Mouse (Mus musculus): Measurements from ENCODE around the gene Kcnab1. TPM values are rescaled to one million over a fixed set of nuclear protein-coding genes. Genes with fewer than 3 reads are reported as not detected.

The Kcnab1 gene
- polyA plus RNA-seq (2015; fragmentation: Nextera tagmentation; extraction: Ambion mirVana) = 3.6 and 4.4 TPM in 2 replicates

GRCm38 (mm10) chr3:65108945-65109921 lies at the start of gene Kcnab1:
TSS of gene Kcnab1 (plus strand) at chr3:65109384.
- Histone ChIP-seq H3K9ac (0 out of 2 replicates have a peak within 1 kb of the TSS, but pooled peaks have one; percentile 2), H3K4me2 (peak within 1 kb of the TSS; percentile 73), H3K4me1 (0 out of 2 replicates have a peak, but pooled peaks cover 14% of the 10 kb centered on the region), H3K27me3 (replicated peaks) (peaks cover 7% of the 10 kb centered on the region), H3K36me3 (no peaks in the 10 kb centered on the region), H3K27ac (no peak within 1 kb of the TSS), H3K4me3 (replicated peaks) (peak within 1 kb of the TSS; percentile 40), H3K9me3 (no peaks in the 10 kb centered on the region)
- 2% methylated on average over 30 of the region's 30 CpGs for WGBS
- peak; percentile 53 for ATAC-seq (ENCODE audit: insufficient read depth, low FRiP score, low read depth)

GRCm38 (mm10) chr3:65088295-65088694 lies 20.9 kb upstream of the Kcnab1 start:
- WGBS = 71% methylated on average over 2 of the region's 2 CpGs
- H3K36me3 ChIP-seq = no peaks in the 10 kb centered on the region
- H3K9me3 ChIP-seq = no peaks in the 10 kb centered on the region
- no peaks in the 10 kb centered on the region for H3K27me3 ChIP-seq (replicated peaks)
- H3K4me2 ChIP-seq = no peak overlapping the region
- no peak overlapping the region for H3K27ac ChIP-seq
- no peak overlapping the region for H3K9ac ChIP-seq
- H3K4me1 ChIP-seq = no peaks in the 10 kb centered on the region
- no peak overlapping the region for H3K4me3 ChIP-seq (replicated peaks)
- no peak for ATAC-seq (ENCODE audit: insufficient read depth, low FRiP score, low read depth)

GRCm38 (mm10) chr3:65104117-65104516 lies 5.1 kb upstream of the Kcnab1 start:
- peaks cover 5% of the 10 kb centered on the region for H3K27me3 ChIP-seq (replicated peaks)
- WGBS = 40% methylated on average over 6 of the region's 6 CpGs
- H3K9ac ChIP-seq = no peak overlapping the region
- no peaks in the 10 kb centered on the region for H3K36me3 ChIP-seq
- 0 out of 2 replicates have a peak, but pooled peaks cover 6% of the 10 kb centered on the region for H3K4me1 ChIP-seq
- no peak overlapping the region for H3K4me2 ChIP-seq
- no peaks in the 10 kb centered on the region for H3K9me3 ChIP-seq
- no peak overlapping the region for H3K27ac ChIP-seq
- ATAC-seq (ENCODE audit: insufficient read depth, low FRiP score, low read depth) = no peak
- H3K4me3 ChIP-seq (replicated peaks) = no peak overlapping the region

GRCm38 (mm10) chr3:65110190-65110589 lies 1.0 kb downstream of the Kcnab1 start:
- Histone ChIP-seq H3K4me2 (peak overlapping the region; percentile 73), H3K9me3 (no peaks in the 10 kb centered on the region), H3K4me1 (0 out of 2 replicates have a peak, but pooled peaks cover 14% of the 10 kb centered on the region), H3K9ac (no peak overlapping the region), H3K4me3 (replicated peaks) (peak overlapping the region; percentile 40; the same call in 1 of the 2 replicates), H3K36me3 (no peaks in the 10 kb centered on the region), H3K27ac (no peak overlapping the region), H3K27me3 (replicated peaks) (peaks cover 7% of the 10 kb centered on the region)
- WGBS = 65% methylated on average over 9 of the region's 9 CpGs
- no peak for ATAC-seq (ENCODE audit: insufficient read depth, low FRiP score, low read depth)

GRCm38 (mm10) chr3:65111176-65111575 lies 2.0 kb downstream of the Kcnab1 start:
- no peak overlapping the region for H3K27ac ChIP-seq
- ATAC-seq (ENCODE audit: insufficient read depth, low FRiP score, low read depth) = no peak
- H3K4me2 ChIP-seq = no peak overlapping the region
- H3K36me3 ChIP-seq = no peaks in the 10 kb centered on the region
- H3K9me3 ChIP-seq = no peaks in the 10 kb centered on the region
- H3K9ac ChIP-seq = no peak overlapping the region
- 80% methylated on average over 2 of the region's 2 CpGs for WGBS
- 0 out of 2 replicates have a peak, but pooled peaks cover 14% of the 10 kb centered on the region for H3K4me1 ChIP-seq
- H3K27me3 ChIP-seq (replicated peaks) = peaks cover 7% of the 10 kb centered on the region
- H3K4me3 ChIP-seq (replicated peaks) = no peak overlapping the region

GRCm38 (mm10) chr3:65115164-65115563 lies 6.0 kb downstream of the Kcnab1 start:
- Histone ChIP-seq H3K4me2 (no peak overlapping the region), H3K27ac (no peak overlapping the region), H3K9me3 (no peaks in the 10 kb centered on the region), H3K4me3 (replicated peaks) (no peak overlapping the region), H3K27me3 (replicated peaks) (no peaks in the 10 kb centered on the region), H3K9ac (no peak overlapping the region), H3K36me3 (no peaks in the 10 kb centered on the region), H3K4me1 (0 out of 2 replicates have a peak, but pooled peaks cover under 1% of the 10 kb centered on the region)
- ATAC-seq (ENCODE audit: insufficient read depth, low FRiP score, low read depth) = no peak
- 88% methylated on average over 6 of the region's 6 CpGs for WGBS

- no peak overlapping the region for H3K4me3 ChIP-seq (replicated peaks)
- no peaks in the 10 kb centered on the region for H3K4me1 ChIP-seq
- ATAC-seq (ENCODE audit: insufficient read depth, low FRiP score, low read depth) = no peak
- no peak overlapping the region for H3K4me2 ChIP-seq
- 70% methylated on average over 3 of the region's 3 CpGs for WGBS
- H3K9ac ChIP-seq = no peak overlapping the region
- H3K27ac ChIP-seq = no peak overlapping the region
- no peaks in the 10 kb centered on the region for H3K27me3 ChIP-seq (replicated peaks)
- no peaks in the 10 kb centered on the region for H3K9me3 ChIP-seq
- H3K36me3 ChIP-seq = no peaks in the 10 kb centered on the region
These were observed 7.8 kb downstream of the Kcnab1 start for GRCm38 (mm10) chr3:65116958-65117357.

GRCm38 (mm10) chr3:65117365-65117764 lies 8.2 kb downstream of the Kcnab1 start:
- Histone ChIP-seq H3K4me3 (replicated peaks) (no peak overlapping the region), H3K4me2 (no peak overlapping the region), H3K4me1 (no peaks in the 10 kb centered on the region), H3K27me3 (replicated peaks) (no peaks in the 10 kb centered on the region), H3K9me3 (no peaks in the 10 kb centered on the region), H3K36me3 (no peaks in the 10 kb centered on the region), H3K27ac (no peak overlapping the region), H3K9ac (no peak overlapping the region)
- 87% methylated on average over 8 of the region's 8 CpGs for WGBS
- ATAC-seq (ENCODE audit: insufficient read depth, low FRiP score, low read depth) = no peak

- H3K9ac ChIP-seq = no peak overlapping the region
- no peak overlapping the region for H3K4me3 ChIP-seq (replicated peaks)
- ATAC-seq (ENCODE audit: insufficient read depth, low FRiP score, low read depth) = no peak
- no peak overlapping the region for H3K27ac ChIP-seq
- 61% methylated on average over 3 of the region's 3 CpGs for WGBS
- H3K36me3 ChIP-seq = no peaks in the 10 kb centered on the region
- H3K27me3 ChIP-seq (replicated peaks) = no peaks in the 10 kb centered on the region
- H3K4me2 ChIP-seq = no peak overlapping the region
- H3K4me1 ChIP-seq = no peaks in the 10 kb centered on the region
- H3K9me3 ChIP-seq = no peaks in the 10 kb centered on the region
These were observed 15.8 kb downstream of the Kcnab1 start for GRCm38 (mm10) chr3:65124975-65125374.

GRCm38 (mm10) chr3:65129625-65130024 lies 20.4 kb downstream of the Kcnab1 start:
- H3K4me1 ChIP-seq = no peaks in the 10 kb centered on the region
- no peaks in the 10 kb centered on the region for H3K27me3 ChIP-seq (replicated peaks)
- 81% methylated on average over 1 of the region's 1 CpGs for WGBS
- H3K4me3 ChIP-seq (replicated peaks) = no peak overlapping the region
- H3K9me3 ChIP-seq = no peaks in the 10 kb centered on the region
- no peak overlapping the region for H3K4me2 ChIP-seq
- H3K27ac ChIP-seq = no peak overlapping the region
- H3K36me3 ChIP-seq = no peaks in the 10 kb centered on the region
- H3K9ac ChIP-seq = no peak overlapping the region
- no peak for ATAC-seq (ENCODE audit: insufficient read depth, low FRiP score, low read depth)

- WGBS = 73% methylated on average over 5 of the region's 5 CpGs
These were observed 25.7 kb downstream of the Kcnab1 start for GRCm38 (mm10) chr3:65134931-65135330.

GRCm38 (mm10) chr3:65136897-65137296 lies 27.7 kb downstream of the Kcnab1 start:
- H3K27me3 ChIP-seq (replicated peaks) = no peaks in the 10 kb centered on the region
- H3K4me1 ChIP-seq = no peaks in the 10 kb centered on the region
- no peak overlapping the region for H3K9ac ChIP-seq
- H3K27ac ChIP-seq = no peak overlapping the region
- H3K36me3 ChIP-seq = no peaks in the 10 kb centered on the region
- ATAC-seq (ENCODE audit: insufficient read depth, low FRiP score, low read depth) = no peak
- no peak overlapping the region for H3K4me2 ChIP-seq
- no peaks in the 10 kb centered on the region for H3K9me3 ChIP-seq
- H3K4me3 ChIP-seq (replicated peaks) = no peak overlapping the region
- WGBS = 47% methylated on average over 5 of the region's 5 CpGs

More at GRCm38 (mm10) chr3:65134931-65135330, 25.7 kb downstream of the Kcnab1 start:
- H3K4me2 ChIP-seq = no peak overlapping the region
- no peaks in the 10 kb centered on the region for H3K27me3 ChIP-seq (replicated peaks)
- ATAC-seq (ENCODE audit: insufficient read depth, low FRiP score, low read depth) = no peak
- H3K4me3 ChIP-seq (replicated peaks) = no peak overlapping the region
- H3K9ac ChIP-seq = no peak overlapping the region
- no peak overlapping the region for H3K27ac ChIP-seq
- H3K36me3 ChIP-seq = no peaks in the 10 kb centered on the region
- no peaks in the 10 kb centered on the region for H3K9me3 ChIP-seq
- H3K4me1 ChIP-seq = no peaks in the 10 kb centered on the region

All from stomach, embryonic 15.5 days (tissue).